Mouse (Mus musculus): Measurements from ENCODE around the gene Ddx24. TPM values are rescaled to one million over a fixed set of nuclear protein-coding genes. Genes with fewer than 3 reads are reported as not detected.

The Ddx24 gene
- polyA plus RNA-seq, 1 experiment from 2014 or later, result 165 TPM

DNA sequence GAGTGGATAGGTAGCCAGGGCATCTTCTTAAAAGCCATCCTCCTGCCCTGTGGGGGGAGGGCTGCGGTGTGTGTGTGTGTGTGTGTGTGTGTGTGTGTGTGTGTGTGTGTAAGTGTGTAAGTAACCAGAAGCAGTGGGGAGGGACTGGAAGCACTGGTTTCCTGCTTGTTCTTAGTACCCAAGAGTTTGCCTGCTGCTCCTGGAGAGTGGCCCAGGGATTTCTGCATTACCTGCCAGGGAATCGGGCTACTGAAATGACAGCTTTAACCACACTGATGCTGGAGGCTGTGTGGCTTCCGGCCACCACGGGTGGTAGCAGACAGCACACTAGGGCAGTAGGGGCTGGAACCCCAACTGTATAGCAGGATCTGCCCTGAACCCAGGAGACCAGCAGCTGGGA lies 35.6 kb downstream of the Ddx24 start:
- DNase-seq (ENCODE audit: low spot score), result no peak

- DNase-seq (ENCODE audit: low spot score), result no peak
Observed at GRCm38 (mm10) chr12:103389348-103389727, 36.3 kb downstream of the Ddx24 start.

- peak; percentile 89 for DNase-seq (ENCODE audit: low spot score)
Observed at GRCm38 (mm10) chr12:103388505-103389347, 36.9 kb downstream of the Ddx24 start, which contains the start of gene Otub2. TSS of gene Otub2 (plus strand) at chr12:103388682.

DNA sequence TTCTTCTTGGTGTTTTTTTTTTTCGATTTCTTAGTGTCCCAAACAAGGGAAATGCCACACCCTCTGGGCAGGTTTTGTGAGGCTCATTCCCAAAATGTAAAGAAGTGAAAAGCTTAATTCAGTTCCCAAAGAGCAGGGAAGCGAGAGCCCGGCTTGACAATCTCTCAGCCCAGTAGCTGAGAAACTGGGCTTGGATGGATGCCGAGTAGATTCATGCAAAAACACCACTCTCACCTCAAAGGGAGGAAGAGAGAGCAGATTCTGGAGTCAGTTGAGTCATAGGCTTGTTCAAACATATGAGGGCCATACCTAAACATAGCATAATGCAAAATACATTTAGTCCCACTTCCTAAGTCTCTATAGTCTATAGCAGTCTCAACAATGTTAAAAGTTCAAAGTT lies 45.4 kb downstream of the Ddx24 start:
- no peak for DNase-seq (ENCODE audit: low spot score)

- no peak for DNase-seq (ENCODE audit: low spot score)
Observed at GRCm38 (mm10) chr12:103376774-103377173, 48.9 kb downstream of the Ddx24 start.

- DNase-seq (ENCODE audit: low spot score), result no peak
Observed at GRCm38 (mm10) chr12:103376124-103376523, 49.5 kb downstream of the Ddx24 start.

GRCm38 (mm10) chr12:103373530-103374236 lies 51.9 kb downstream of the Ddx24 start:
- no peak for DNase-seq (ENCODE audit: low spot score)

- peak; percentile 70 for DNase-seq (ENCODE audit: low spot score)
Observed at GRCm38 (mm10) chr12:103371711-103372110, 53.9 kb downstream of the Ddx24 start.

GRCm38 (mm10) chr12:103370861-103371260 lies 54.8 kb downstream of the Ddx24 start:
- no peak for DNase-seq (ENCODE audit: low spot score)

GRCm38 (mm10) chr12:103368777-103369176 lies 56.9 kb downstream of the Ddx24 start:
- DNase-seq (ENCODE audit: low spot score), result no peak

- no peak for DNase-seq (ENCODE audit: low spot score)
Observed at GRCm38 (mm10) chr12:103368326-103368669, 57.3 kb downstream of the Ddx24 start.

GRCm38 (mm10) chr12:103367620-103368325 lies 57.9 kb downstream of the Ddx24 start:
- DNase-seq (ENCODE audit: low spot score), result peak; percentile 73

DNA sequence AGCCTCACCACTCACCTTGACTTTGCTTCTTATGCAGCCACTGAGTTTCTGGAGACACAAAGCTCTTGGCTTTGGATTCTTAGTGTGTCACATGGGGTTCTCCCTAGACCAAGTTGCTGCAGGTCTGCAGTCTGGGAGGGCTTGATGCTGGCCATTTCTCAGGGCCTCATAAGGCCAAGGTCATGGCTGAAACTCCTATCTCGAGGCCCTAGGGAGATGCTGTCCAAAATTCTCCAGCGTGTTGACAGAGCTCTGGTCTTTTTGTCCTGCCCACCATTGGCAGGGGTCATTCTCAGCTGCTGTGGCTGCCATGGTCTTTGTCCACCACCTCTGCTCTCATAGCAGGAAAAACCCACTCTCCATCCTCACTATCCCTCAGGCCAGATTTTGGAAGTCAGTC lies 58.5 kb downstream of the Ddx24 start:
- DNase-seq (ENCODE audit: low spot score), result no peak

DNA sequence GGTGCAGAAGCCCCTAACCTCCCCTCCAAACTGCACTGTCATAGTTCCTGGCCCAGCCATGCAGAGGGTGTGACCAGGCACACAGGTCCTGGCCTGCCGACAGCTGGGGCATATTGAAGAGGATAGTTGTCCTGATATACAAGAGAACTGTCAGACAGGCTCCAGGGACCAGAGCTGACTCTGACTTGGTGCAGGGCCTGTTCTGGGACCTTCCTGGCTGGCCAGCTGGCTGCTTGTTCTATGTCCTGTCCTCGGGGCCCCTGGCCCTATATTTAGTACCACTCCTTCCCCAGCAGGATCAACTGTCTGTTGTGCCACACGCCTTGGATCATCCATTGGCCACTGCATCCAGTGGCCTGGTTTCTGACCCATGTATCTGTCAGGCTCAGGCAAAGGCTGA lies 63.3 kb downstream of the Ddx24 start:
- DNase-seq (ENCODE audit: low spot score), result no peak

- DNase-seq (ENCODE audit: low spot score), result no peak
Observed at GRCm38 (mm10) chr12:103361539-103362307, 63.9 kb downstream of the Ddx24 start.

- no peak for DNase-seq (ENCODE audit: low spot score)
Observed at GRCm38 (mm10) chr12:103360812-103361211, 64.8 kb downstream of the Ddx24 start.

GRCm38 (mm10) chr12:103358951-103359801 lies 66.5 kb downstream of the Ddx24 start:
- no peak for DNase-seq (ENCODE audit: low spot score)

DNA sequence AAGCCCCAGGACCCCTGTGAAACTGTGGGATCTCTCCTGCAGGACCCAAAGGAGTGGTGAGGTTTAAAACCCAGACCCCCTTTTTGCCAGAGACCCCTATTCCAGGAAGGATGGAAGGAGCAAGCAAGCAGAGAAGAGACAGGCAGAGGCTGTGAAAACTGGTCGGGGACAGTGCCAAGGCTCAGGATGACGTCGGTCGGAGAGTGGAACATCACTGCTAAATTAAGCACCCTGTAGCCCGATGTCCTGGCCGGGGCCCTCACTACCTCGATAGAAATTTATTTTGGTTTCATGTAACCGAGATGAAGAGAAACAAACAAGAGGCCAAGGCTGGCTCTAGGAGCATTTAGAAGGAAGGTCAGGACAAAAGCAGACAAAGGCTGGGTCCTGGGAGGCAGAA lies 67.4 kb downstream of the Ddx24 start:
- DNase-seq (ENCODE audit: low spot score), result no peak
